Comparison of ENCODE assay signal across 28 mouse cellular contexts in the genomic region with DNA sequence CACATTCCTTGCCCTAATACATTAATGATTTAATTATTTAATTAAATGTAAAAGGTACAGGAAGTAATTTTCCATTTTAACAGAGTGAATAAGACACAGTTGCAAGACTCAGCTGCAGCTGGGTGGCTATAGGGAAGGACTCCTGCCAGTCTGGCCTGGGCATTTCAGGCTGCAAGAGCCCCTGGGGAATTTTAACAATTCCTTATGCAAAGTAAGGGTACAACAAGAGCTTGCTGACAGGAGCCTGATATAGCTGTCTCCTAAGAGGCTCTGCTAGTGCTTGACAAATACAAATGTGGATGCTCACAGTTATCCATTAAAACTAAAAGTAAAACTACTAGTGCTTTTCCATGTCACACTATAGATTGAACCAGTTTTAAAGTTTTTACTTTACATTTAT.
A peak's percentile ranks its signal among the peaks of the same experiment; 100 is the strongest.
DNase-seq lines count a peak whose midpoint lies in the region; ATAC-seq lines count a peak whose summit lies in the region.
"Had no signal": no experiment of that assay in that cellular context is flagged by ENCODE, and none has a peak within 500 bp of the region (broad histone marks: within the 10 kb centered on the region; RNA-seq: fewer than 3 reads in every experiment).

No protein-coding gene starts in this region.

- H3K9me3 ChIP-seq in hindbrain, embryonic 11.5 days (ENCODE audit: control insufficient read depth, low read length) = no peaks in the 10 kb centered on the region
- no peaks in the 10 kb centered on the region for H3K9me3 ChIP-seq in hindbrain, embryonic 10.5 days
- H3K9me3 ChIP-seq in midbrain, embryonic 11.5 days (ENCODE audit: control insufficient read depth, low read length) = no peaks in the 10 kb centered on the region
- no peaks in the 10 kb centered on the region for H3K9me3 ChIP-seq in midbrain, embryonic 15.5 days
- H3K9me3 ChIP-seq in midbrain, embryonic 14.5 days (ENCODE audit: control insufficient read depth, low read length) = no peaks in the 10 kb centered on the region
- H3K9me3 ChIP-seq: forebrain, embryonic 10.5 days; forebrain, embryonic 13.5 days; heart, embryonic 15.5 days; intestine, embryonic 15.5 days had no signal

- H3K36me3 ChIP-seq in hindbrain, embryonic 11.5 days (ENCODE audit: control insufficient read depth, insufficient read depth, low read length) = no peaks in the 10 kb centered on the region
- no peaks in the 10 kb centered on the region for H3K36me3 ChIP-seq in hindbrain, embryonic 10.5 days
- H3K36me3 ChIP-seq in midbrain, embryonic 11.5 days (ENCODE audit: control insufficient read depth, insufficient read depth, low read length) = no peaks in the 10 kb centered on the region
- no peaks in the 10 kb centered on the region for H3K36me3 ChIP-seq in midbrain, embryonic 15.5 days (replicated peaks)
- no peaks in the 10 kb centered on the region for H3K36me3 ChIP-seq in midbrain, embryonic 14.5 days (ENCODE audit: control insufficient read depth, insufficient read depth, low read length)
- H3K36me3 ChIP-seq: forebrain, embryonic 10.5 days; G1E; heart, embryonic 12.5 days; heart, embryonic 15.5 days; intestine, embryonic 15.5 days had no signal

- H3K4me2 ChIP-seq in hindbrain, embryonic 11.5 days (replicated peaks; ENCODE audit: low read depth, low read length) = no peak overlapping the region
- no peak overlapping the region for H3K4me2 ChIP-seq in midbrain, embryonic 11.5 days
- no peak overlapping the region for H3K4me2 ChIP-seq in midbrain, embryonic 15.5 days
- H3K4me2 ChIP-seq in midbrain, embryonic 14.5 days (ENCODE audit: low read length) = no peak overlapping the region
- H3K4me2 ChIP-seq: forebrain, embryonic 13.5 days; heart, embryonic 12.5 days; heart, embryonic 15.5 days; hindbrain, embryonic 14.5 days; intestine, embryonic 15.5 days had no signal

- peak; percentile 66; the same call in 1 of the 2 replicates for ATAC-seq in hindbrain, embryonic 11.5 days (ENCODE audit: low FRiP score)
- ATAC-seq in midbrain, embryonic 11.5 days (ENCODE audit: low FRiP score) = peak; percentile 46; the same call in 1 of the 2 replicates
- ATAC-seq in midbrain, embryonic 15.5 days (replicated peaks) = no peak
- peak; percentile 27; the same call in 1 of the 2 replicates for ATAC-seq in midbrain, embryonic 14.5 days (ENCODE audit: low FRiP score, low TSS enrichment)
- ATAC-seq: forebrain, embryonic 13.5 days; forebrain, embryonic 16.5 days; intestine, embryonic 15.5 days had no signal

- DNase-seq in hindbrain, embryonic 11.5 days (ENCODE audit: low spot score) = peak; percentile 2
- no peak for DNase-seq in hindbrain, embryonic 10.5 days (ENCODE audit: low spot score)
- DNase-seq in midbrain, embryonic 11.5 days (ENCODE audit: low spot score, missing footprints) = no peak
- peak; percentile 46 for DNase-seq in MN1 (ENCODE audit: low spot score)
- DNase-seq in midbrain, embryonic 14.5 days = peak; percentile 40
- no peak for DNase-seq in spleen, adult 12 weeks (ENCODE audit: low spot score)
- DNase-seq: adrenal gland, adult 2 months; adrenal gland, postnatal 14 days; B cell, adult 2 months; cerebellum, adult 11 months; cerebellum, adult 2 months; cerebellum, adult 9-11 months; cerebellum, postnatal 25 days; gastrocnemius, adult 2 months; gastrocnemius, postnatal 14 days; heart, adult 11 months; heart, postnatal 10 days; heart, postnatal 36 days had no signal

- H3K4me3 ChIP-seq in hindbrain, embryonic 11.5 days (ENCODE audit: low read depth, low read length) = no peak overlapping the region
- H3K4me3 ChIP-seq in hindbrain, embryonic 10.5 days = no peak overlapping the region
- H3K4me3 ChIP-seq in midbrain, embryonic 11.5 days (ENCODE audit: low read depth, low read length) = no peak overlapping the region
- H3K4me3 ChIP-seq in midbrain, embryonic 15.5 days = no peak overlapping the region
- no peak overlapping the region for H3K4me3 ChIP-seq in midbrain, embryonic 14.5 days (replicated peaks; ENCODE audit: low read depth, low read length)
- H3K4me3 ChIP-seq: forebrain, embryonic 10.5 days; forebrain, embryonic 13.5 days; gastrocnemius, adult 2 months; heart, embryonic 12.5 days; heart, embryonic 15.5 days; intestine, embryonic 15.5 days had no signal

- no peak overlapping the region for H3K27ac ChIP-seq in hindbrain, embryonic 11.5 days (ENCODE audit: low read depth, low read length)
- H3K27ac ChIP-seq in hindbrain, embryonic 10.5 days = no peak overlapping the region
- no peak overlapping the region for H3K27ac ChIP-seq in midbrain, embryonic 11.5 days (ENCODE audit: low read depth, low read length)
- H3K27ac ChIP-seq in midbrain, embryonic 15.5 days = no peak overlapping the region
- H3K27ac ChIP-seq in midbrain, embryonic 14.5 days (replicated peaks; ENCODE audit: low read depth, low read length) = no peak overlapping the region
- H3K27ac ChIP-seq: forebrain, embryonic 10.5 days; forebrain, embryonic 13.5 days; gastrocnemius, adult 2 months; heart, embryonic 15.5 days; hindbrain, embryonic 14.5 days; intestine, embryonic 15.5 days had no signal

- H3K9ac ChIP-seq in hindbrain, embryonic 11.5 days (ENCODE audit: low read depth, low read length) = no peak overlapping the region
- H3K9ac ChIP-seq in midbrain, embryonic 11.5 days (ENCODE audit: low read length) = no peak overlapping the region
- H3K9ac ChIP-seq in midbrain, embryonic 15.5 days = no peak overlapping the region
- no peak overlapping the region for H3K9ac ChIP-seq in midbrain, embryonic 14.5 days (replicated peaks; ENCODE audit: low read length)
- H3K9ac ChIP-seq: forebrain, embryonic 13.5 days; heart, embryonic 12.5 days; heart, embryonic 15.5 days; hindbrain, embryonic 14.5 days; intestine, embryonic 15.5 days had no signal

- no peaks in the 10 kb centered on the region for H3K4me1 ChIP-seq in hindbrain, embryonic 11.5 days (replicated peaks; ENCODE audit: control insufficient read depth, insufficient read depth, low read length)
- H3K4me1 ChIP-seq in hindbrain, embryonic 10.5 days (replicated peaks) = no peaks in the 10 kb centered on the region
- H3K4me1 ChIP-seq in midbrain, embryonic 11.5 days (ENCODE audit: control insufficient read depth, insufficient read depth, low read length) = no peaks in the 10 kb centered on the region
- H3K4me1 ChIP-seq in midbrain, embryonic 15.5 days = no peaks in the 10 kb centered on the region
- no peaks in the 10 kb centered on the region; the same call in 1 of the 2 replicates for H3K4me1 ChIP-seq in midbrain, embryonic 14.5 days (ENCODE audit: control insufficient read depth, insufficient read depth, low read length)
- H3K4me1 ChIP-seq: forebrain, embryonic 10.5 days; forebrain, embryonic 13.5 days; heart, embryonic 12.5 days; heart, embryonic 15.5 days; intestine, embryonic 15.5 days had no signal

- H3K27me3 ChIP-seq in hindbrain, embryonic 11.5 days (ENCODE audit: control insufficient read depth, insufficient read depth, low read length) = no peaks in the 10 kb centered on the region
- no peaks in the 10 kb centered on the region for H3K27me3 ChIP-seq in hindbrain, embryonic 10.5 days (ENCODE audit: insufficient read depth, poor library complexity, severe bottlenecking)
- H3K27me3 ChIP-seq in midbrain, embryonic 11.5 days (ENCODE audit: control insufficient read depth, insufficient read depth, low read length) = no peaks in the 10 kb centered on the region
- no peaks in the 10 kb centered on the region for H3K27me3 ChIP-seq in midbrain, embryonic 15.5 days (replicated peaks)
- H3K27me3 ChIP-seq in midbrain, embryonic 14.5 days (ENCODE audit: control insufficient read depth, insufficient read depth, low read length) = no peaks in the 10 kb centered on the region
- H3K27me3 ChIP-seq: CH12.LX; forebrain, embryonic 13.5 days; heart, embryonic 12.5 days; heart, embryonic 15.5 days; intestine, embryonic 15.5 days had no signal

Comparison
In these comparisons a context has a peak if more than half of its experiments do, and no peak if none do; other contexts are left out.
1. DNase-seq: peak in hindbrain, embryonic 11.5 days (single experiment), MN1 (single experiment) and midbrain, embryonic 14.5 days (single experiment); none in hindbrain, embryonic 10.5 days (single experiment), midbrain, embryonic 11.5 days (single experiment) and spleen, adult 12 weeks (single experiment).